Mouse (Mus musculus) forebrain, embryonic 10.5 days (tissue): ENCODE data around the gene Fam24a. TPM values are rescaled to one million over a fixed set of nuclear protein-coding genes. Genes with fewer than 3 reads are reported as not detected.
A peak's percentile ranks its signal among the peaks of the same experiment; 100 is the strongest.

Experiments
- DNase-seq: peaks from one replicate; pipeline ENCODE4 v3.0.0-alpha.2; 2017; ENCODE audit warnings: low spot score; ENCODE audit errors: extremely low spot score
- H3K27ac ChIP-seq: fragments of 300-500 bp; sonication (generic); 2 replicates; pipeline ENCODE4 v1.5.1; 2016; ENCODE audit warnings: mild to moderate bottlenecking
- H3K27me3 ChIP-seq: fragments of 300-500 bp; sonication (generic); 2 replicates; pipeline ENCODE4 v1.6.1; 2016; ENCODE audit warnings: mild to moderate bottlenecking; ENCODE audit not compliant: poor library complexity, severe bottlenecking
- H3K36me3 ChIP-seq: fragments of 300-500 bp; sonication (generic); replicated peaks from 2 replicates; pipeline ENCODE4 v1.6.1; 2016; ENCODE audit warnings: mild to moderate bottlenecking, moderate library complexity
- H3K4me1 ChIP-seq: fragments of 300-500 bp; sonication (generic); 2 replicates; pipeline ENCODE4 v1.6.1; 2016
- H3K4me3 ChIP-seq: fragments of 300-500 bp; sonication (generic); 2 replicates; pipeline ENCODE4 v1.5.1; 2016; ENCODE audit warnings: mild to moderate bottlenecking, moderate library complexity
- H3K9me3 ChIP-seq: fragments of 300-500 bp; sonication (generic); 2 replicates; pipeline ENCODE4 v1.6.1; 2016; ENCODE audit warnings: mild to moderate bottlenecking, moderate library complexity
- WGBS: fragments of 180-500 bp; shearing (Covaris S2); methylation state at CpG from one replicate; pipeline ENCODE4 v1.1.7; 2016; 5-methylcytosine and 5-hydroxymethylcytosine counted together
- polyA plus RNA-seq: library from polyadenylated mRNA; unstranded; fragments of >200 nt; fragmentation: Nextera tagmentation; extraction: Ambion mirVana; gene quantifications from 2 replicates; pipeline ENCODE4 v1.2.1, GENCODE M21; 2016

Gene Fam24a
- polyA plus RNA-seq, 1 experiment from 2014 or later: not detected

- H3K27ac ChIP-seq: no peak overlapping the region
- H3K4me3 ChIP-seq: no peak overlapping the region
- no peaks in the 10 kb centered on the region for H3K9me3 ChIP-seq
- WGBS: 97% methylated on average over 13 of the region's 13 CpGs
- DNase-seq: no peak
- H3K36me3 ChIP-seq: peaks cover 94% of the 10 kb centered on the region
- H3K27me3 ChIP-seq: no peaks in the 10 kb centered on the region
- peaks cover 3% of the 10 kb centered on the region for H3K4me1 ChIP-seq
Observed at GRCm38 (mm10) chr7:131356105-131356504, 22.4 kb downstream of the Fam24a start.

- H3K4me3 ChIP-seq: peak overlapping the region; percentile 92
- H3K36me3 ChIP-seq: peaks cover 40% of the 10 kb centered on the region
- H3K27me3 ChIP-seq: peaks cover 14% of the 10 kb centered on the region
- no peak for DNase-seq
- H3K27ac ChIP-seq: peak overlapping the region; percentile 96
- peaks cover 19% of the 10 kb centered on the region for H3K4me1 ChIP-seq
- H3K9me3 ChIP-seq: no peaks in the 10 kb centered on the region
- under 1% methylated on average over 35 of the region's 35 CpGs for WGBS
Observed at GRCm38 (mm10) chr7:131362269-131362614, 28.6 kb downstream of the Fam24a start.

GRCm38 (mm10) chr7:131362615-131363300 lies 29.1 kb downstream of the Fam24a start, which contains the start of gene 2310057M21Rik:
TSS of gene 2310057M21Rik (minus strand) at chr7:131362759.
- Histone ChIP-seq H3K36me3 (peaks cover 35% of the 10 kb centered on the region), H3K4me1 (peaks cover 19% of the 10 kb centered on the region), H3K27me3 (peaks cover 14% of the 10 kb centered on the region), H3K4me3 (peak within 1 kb of the TSS; percentile 92), H3K9me3 (no peaks in the 10 kb centered on the region), H3K27ac (peak within 1 kb of the TSS; percentile 96)
- peak; percentile 97 for DNase-seq
- under 1% methylated on average over 55 of the region's 55 CpGs for WGBS

DNA sequence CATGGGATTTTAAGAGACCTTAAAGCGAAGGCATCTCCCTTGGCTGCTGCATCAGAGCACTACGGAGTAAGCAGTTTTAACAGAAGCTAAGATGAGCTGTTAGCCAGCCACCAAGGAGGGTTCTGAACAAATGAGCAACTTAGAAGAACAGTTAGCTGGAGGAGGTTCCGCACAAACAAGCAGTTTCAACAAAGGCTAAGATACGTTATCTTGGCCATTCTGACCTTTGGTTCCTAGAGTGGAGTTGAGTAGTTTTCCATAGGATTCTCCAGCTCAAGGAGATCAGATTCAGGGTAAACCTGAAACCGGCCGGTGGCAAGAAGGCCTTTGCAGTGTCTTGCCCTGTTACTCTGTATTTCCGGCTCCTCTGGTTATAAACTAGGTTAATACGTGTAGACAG lies 30.5 kb downstream of the Fam24a start:
- H3K27me3 ChIP-seq: peaks cover 14% of the 10 kb centered on the region
- H3K4me3 ChIP-seq: no peak overlapping the region
- DNase-seq: no peak
- no peak overlapping the region for H3K27ac ChIP-seq
- peaks cover 21% of the 10 kb centered on the region for H3K36me3 ChIP-seq
- H3K4me1 ChIP-seq: peaks cover 19% of the 10 kb centered on the region
- no peaks in the 10 kb centered on the region for H3K9me3 ChIP-seq
- WGBS: 93% methylated on average over 8 of the region's 8 CpGs

GRCm38 (mm10) chr7:131370648-131371469 lies 37.2 kb downstream of the Fam24a start, which contains the start of gene Pstk:
TSS of gene Pstk (plus strand) at chr7:131371141.
- 5% methylated on average over 47 of the region's 47 CpGs for WGBS
- peak within 1 kb of the TSS; percentile 96 for H3K27ac ChIP-seq
- H3K9me3 ChIP-seq: no peaks in the 10 kb centered on the region
- peak within 1 kb of the TSS; percentile 78 for H3K4me3 ChIP-seq
- H3K4me1 ChIP-seq: peaks cover 20% of the 10 kb centered on the region
- H3K36me3 ChIP-seq: peaks cover 15% of the 10 kb centered on the region
- H3K27me3 ChIP-seq: no peaks in the 10 kb centered on the region
- peak; percentile 92 for DNase-seq

DNA sequence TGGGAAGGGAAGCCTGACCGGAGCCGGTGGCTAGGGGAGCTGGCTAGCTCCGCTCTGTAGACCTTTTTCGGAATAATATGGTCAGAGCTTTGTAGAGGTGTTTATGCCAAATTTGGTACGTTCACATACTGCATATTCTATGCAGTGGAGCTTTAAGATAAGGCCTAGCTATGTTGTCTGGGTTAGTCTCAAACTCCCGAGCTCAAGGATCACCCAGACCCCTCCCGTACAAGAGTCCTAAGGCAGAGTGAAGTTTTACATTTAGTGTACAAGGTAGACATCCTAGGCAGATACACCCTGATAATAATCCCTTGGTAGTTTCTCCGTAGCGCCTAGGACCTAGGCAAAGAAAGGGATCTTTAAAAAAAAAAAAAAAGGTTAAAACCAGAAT lies 37.8 kb downstream of the Fam24a start:
- Histone ChIP-seq H3K27ac (peak overlapping the region; percentile 96), H3K4me3 (peak overlapping the region; percentile 78), H3K27me3 (no peaks in the 10 kb centered on the region), H3K4me1 (peaks cover 20% of the 10 kb centered on the region), H3K9me3 (no peaks in the 10 kb centered on the region), H3K36me3 (peaks cover 15% of the 10 kb centered on the region)
- no peak for DNase-seq
- WGBS: 9% methylated on average over 9 of the region's 9 CpGs

DNA sequence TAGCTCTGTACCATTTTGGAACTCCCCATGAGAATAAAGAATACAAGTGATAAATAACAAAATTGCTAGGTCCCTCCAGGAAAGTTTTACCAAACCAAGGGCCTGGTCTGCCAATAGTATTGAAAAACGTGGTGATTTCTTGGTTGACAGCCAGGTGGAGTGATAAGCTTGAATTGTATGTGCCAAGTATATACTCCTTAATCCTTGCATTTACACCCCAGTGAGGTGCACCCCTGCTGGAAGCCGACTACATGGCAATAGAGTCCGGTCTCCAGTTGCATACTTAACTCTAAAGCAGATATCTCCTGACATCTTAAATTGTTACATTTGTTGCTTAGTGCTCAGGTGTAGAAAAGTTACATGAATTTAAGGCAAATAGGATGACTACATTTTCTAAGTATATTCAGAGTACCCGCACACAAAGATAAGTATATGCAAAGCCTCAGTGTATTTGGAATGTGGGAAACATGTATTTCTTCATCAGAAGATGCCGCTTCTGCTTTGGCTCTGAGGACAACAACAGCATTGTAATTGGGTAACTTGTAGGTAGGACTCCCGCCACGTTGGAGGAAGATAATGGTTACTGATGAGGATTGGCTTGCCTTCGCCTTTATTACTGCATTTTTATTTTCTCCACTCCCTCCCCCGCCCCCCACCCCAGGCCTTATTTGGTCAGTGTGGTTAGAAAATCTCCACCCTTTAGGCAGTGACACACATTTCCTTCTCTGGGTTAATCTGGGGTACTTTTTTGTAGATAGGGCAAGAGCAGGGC lies 38.4 kb downstream of the Fam24a start:
- no peak overlapping the region for H3K27ac ChIP-seq
- no peak for DNase-seq
- H3K36me3 ChIP-seq: peaks cover 15% of the 10 kb centered on the region
- no peaks in the 10 kb centered on the region for H3K9me3 ChIP-seq
- WGBS: 73% methylated on average over 9 of the region's 9 CpGs
- no peaks in the 10 kb centered on the region for H3K27me3 ChIP-seq
- peaks cover 20% of the 10 kb centered on the region for H3K4me1 ChIP-seq
- peak overlapping the region; percentile 78 for H3K4me3 ChIP-seq

Other genes starting within 250 kb of the Fam24a start
- not detected in 2 replicates for gene 4933402N03Rik, start 187.6 kb upstream of the Fam24a start, polyA plus RNA-seq
- gene 5430419D17Rik, start 159.5 kb upstream of the Fam24a start, polyA plus RNA-seq: not detected in 2 replicates
- not detected in 2 replicates for gene Cuzd1, start 11.6 kb upstream of the Fam24a start, polyA plus RNA-seq
- gene Fam24b, start 4.3 kb upstream of the Fam24a start, polyA plus RNA-seq: not detected in 2 replicates
- 21.3 and 22.7 TPM in 2 replicates for gene 2310057M21Rik, start 28.9 kb downstream of the Fam24a start, polyA plus RNA-seq
- 71.0 and 71.4 TPM in 2 replicates for gene Pstk, start 37.3 kb downstream of the Fam24a start, polyA plus RNA-seq
- 14.6 and 15.5 TPM in 2 replicates for gene Ikzf5, start 76.7 kb downstream of the Fam24a start, polyA plus RNA-seq
- gene Acadsb, start 76.7 kb downstream of the Fam24a start, polyA plus RNA-seq: 53.1 and 61.5 TPM in 2 replicates
- gene Hmx3, start 209.0 kb downstream of the Fam24a start, polyA plus RNA-seq: not detected in 2 replicates
- gene Hmx2, start 214.9 kb downstream of the Fam24a start, polyA plus RNA-seq: 0.12 TPM in 1 of 2 replicates, not detected in the other
- gene Bub3, start 226.4 kb downstream of the Fam24a start, polyA plus RNA-seq: 314 and 328 TPM in 2 replicates